Mouse (Mus musculus) forebrain, postnatal 0 days (tissue): ENCODE results near the gene Ppfia1. TPM values are rescaled to one million over a fixed set of nuclear protein-coding genes. Genes with fewer than 3 reads are reported as not detected.

Experiments
- ATAC-seq: fragments of 200-750 bp; cut with Nextera tagmentation; 2 replicates; pipeline ENCODE4 v1.8.0; 2017; ENCODE audit warnings: mild to moderate bottlenecking, moderate library complexity
- DNase-seq: peaks from one replicate; pipeline ENCODE4 v3.0.0-alpha.2; 2015
- H3K27ac ChIP-seq: fragments of 300-500 bp; sonication (generic); 2 replicates; pipeline ENCODE4 v1.5.1; 2014; ENCODE audit warnings: low read depth, mild to moderate bottlenecking, antibody characterized with exemption, low read length, moderate library complexity, mixed read lengths
- H3K27me3 ChIP-seq: fragments of 300-500 bp; sonication (generic); 2 replicates; pipeline ENCODE4 v1.6.1; 2014; ENCODE audit warnings: mild to moderate bottlenecking, low read length, mixed read lengths; ENCODE audit not compliant: insufficient read depth
- H3K36me3 ChIP-seq: fragments of 300-500 bp; sonication (generic); 2 replicates; pipeline ENCODE4 v1.6.1; 2014; ENCODE audit warnings: mild to moderate bottlenecking, moderate library complexity; ENCODE audit not compliant: insufficient read depth
- H3K4me1 ChIP-seq: fragments of 300-500 bp; sonication (generic); 2 replicates; pipeline ENCODE4 v1.6.1; 2014; ENCODE audit warnings: antibody characterized with exemption; ENCODE audit not compliant: insufficient read depth
- H3K4me2 ChIP-seq: fragments of 300-500 bp; sonication (generic); 2 replicates; pipeline ENCODE4 v1.6.1; 2014; ENCODE audit warnings: low read depth, mild to moderate bottlenecking, moderate library complexity
- H3K4me3 ChIP-seq: fragments of 300-500 bp; sonication (generic); 2 replicates; pipeline ENCODE4 v1.5.1; 2014; ENCODE audit warnings: low read depth, low read length, mixed read lengths
- H3K9ac ChIP-seq: fragments of 300-500 bp; sonication (generic); 2 replicates; pipeline ENCODE4 v1.6.1; 2014; ENCODE audit warnings: mild to moderate bottlenecking
- H3K9me3 ChIP-seq: fragments of 300-500 bp; sonication (generic); 2 replicates; pipeline ENCODE4 v1.6.1; 2016; ENCODE audit warnings: low read length
- CTCF ChIP-seq: sonication (generic); IDR thresholded peaks from 2 replicates; pipeline ENCODE4 v1.5.1; 2016; ENCODE audit warnings: antibody characterized with exemption, control low read depth, low read depth
- WGBS: fragments of 180-500 bp; shearing (Covaris S2); extraction: QIAGEN DNeasy Blood & Tissue Kit; methylation state at CpG from one replicate; pipeline ENCODE4 v1.1.7; 2014; 5-methylcytosine and 5-hydroxymethylcytosine counted together
- polyA plus RNA-seq: library from polyadenylated mRNA; unstranded; fragments of >200 nt; fragmentation: Nextera tagmentation; extraction: Ambion mirVana; gene quantifications from 2 replicates; pipeline ENCODE4 v1.2.1, GENCODE M21; 2015
- total RNA-seq: library from RNA; depleted of rRNA; stranded (reverse); fragments of >200 nt; gene quantifications from 2 replicates; pipeline ENCODE4 v1.2.3, GENCODE M21; 2014

Gene Ppfia1
- total and polyA plus RNA-seq, 2 experiments from 2014 or later: 15.2 to 53.8 TPM

GRCm38 (mm10) chr7:144523415-144523814, 30.1 kb downstream of the Ppfia1 start:
- H3K4me3 ChIP-seq: no peak overlapping the region
- H3K27ac ChIP-seq: no peak overlapping the region
- no peak for TF ChIP-seq CTCF
- ATAC-seq: no peak
- no peaks in the 10 kb centered on the region for H3K27me3 ChIP-seq
- H3K36me3 ChIP-seq: peaks cover 23% of the 10 kb centered on the region
- no peak for DNase-seq
- H3K4me2 ChIP-seq: no peak overlapping the region
- 94% methylated on average over 3 of the region's 3 CpGs for WGBS
- no peaks in the 10 kb centered on the region for H3K9me3 ChIP-seq
- H3K4me1 ChIP-seq: 0 out of 2 replicates have a peak, but pooled peaks cover 4% of the 10 kb centered on the region
- H3K9ac ChIP-seq: no peak overlapping the region

- Histone ChIP-seq H3K27ac (no peak overlapping the region), H3K4me2 (no peak overlapping the region), H3K9me3 (no peaks in the 10 kb centered on the region), H3K4me1 (no peaks in the 10 kb centered on the region), H3K4me3 (no peak overlapping the region), H3K36me3 (peaks cover 24% of the 10 kb centered on the region), H3K9ac (no peak overlapping the region), H3K27me3 (no peaks in the 10 kb centered on the region)
- DNase-seq (no peak), ATAC-seq (no peak)
- WGBS: 91% methylated on average over 2 of the region's 2 CpGs
- no peak for TF ChIP-seq CTCF
Measured at GRCm38 (mm10) chr7:144521927-144522326, 31.6 kb downstream of the Ppfia1 start.

- H3K9me3 ChIP-seq: no peaks in the 10 kb centered on the region
- DNase-seq: no peak
- peaks cover 41% of the 10 kb centered on the region for H3K36me3 ChIP-seq
- H3K4me2 ChIP-seq: no peak overlapping the region
- no peak for TF ChIP-seq CTCF
- no peak for ATAC-seq
- H3K27me3 ChIP-seq: no peaks in the 10 kb centered on the region
- no peak overlapping the region for H3K4me3 ChIP-seq
- no peak overlapping the region for H3K27ac ChIP-seq
- H3K9ac ChIP-seq: no peak overlapping the region
- H3K4me1 ChIP-seq: no peaks in the 10 kb centered on the region
- WGBS: 92% methylated on average over 5 of the region's 5 CpGs
Measured at GRCm38 (mm10) chr7:144519852-144520251, 33.7 kb downstream of the Ppfia1 start.

GRCm38 (mm10) chr7:144516711-144517110, 36.8 kb downstream of the Ppfia1 start:
- WGBS: 74% methylated on average over 5 of the region's 5 CpGs
- Histone ChIP-seq H3K27ac (no peak overlapping the region), H3K4me3 (no peak overlapping the region), H3K4me1 (no peaks in the 10 kb centered on the region), H3K27me3 (no peaks in the 10 kb centered on the region), H3K9ac (no peak overlapping the region), H3K4me2 (no peak overlapping the region), H3K36me3 (peaks cover 66% of the 10 kb centered on the region), H3K9me3 (no peaks in the 10 kb centered on the region)
- TF ChIP-seq CTCF: no peak
- DNase-seq (no peak), ATAC-seq (no peak)

- Histone ChIP-seq H3K4me1 (no peaks in the 10 kb centered on the region), H3K9ac (no peak overlapping the region), H3K9me3 (no peaks in the 10 kb centered on the region), H3K36me3 (peaks cover 91% of the 10 kb centered on the region), H3K27me3 (no peaks in the 10 kb centered on the region), H3K27ac (no peak overlapping the region), H3K4me2 (no peak overlapping the region), H3K4me3 (no peak overlapping the region)
- no peak for TF ChIP-seq CTCF
- no peak for ATAC-seq
- WGBS: 97% methylated on average over 4 of the region's 4 CpGs
- no peak for DNase-seq
Measured at GRCm38 (mm10) chr7:144509090-144509489, 44.4 kb downstream of the Ppfia1 start.

GRCm38 (mm10) chr7:144506807-144507206, 46.7 kb downstream of the Ppfia1 start:
- Histone ChIP-seq H3K9ac (no peak overlapping the region), H3K27ac (no peak overlapping the region), H3K9me3 (no peaks in the 10 kb centered on the region), H3K4me1 (no peaks in the 10 kb centered on the region), H3K4me3 (no peak overlapping the region), H3K27me3 (no peaks in the 10 kb centered on the region), H3K36me3 (peaks cover 95% of the 10 kb centered on the region), H3K4me2 (no peak overlapping the region)
- TF ChIP-seq CTCF: no peak
- DNase-seq (no peak), ATAC-seq (no peak)
- 96% methylated on average over 1 of the region's 1 CpGs for WGBS

GRCm38 (mm10) chr7:144503959-144504358, 49.6 kb downstream of the Ppfia1 start:
- H3K9me3 ChIP-seq: no peaks in the 10 kb centered on the region
- 85% methylated on average over 4 of the region's 4 CpGs for WGBS
- peaks cover 93% of the 10 kb centered on the region for H3K36me3 ChIP-seq
- no peaks in the 10 kb centered on the region for H3K27me3 ChIP-seq
- no peak for DNase-seq
- H3K4me3 ChIP-seq: no peak overlapping the region
- ATAC-seq: no peak
- no peak overlapping the region for H3K4me2 ChIP-seq
- no peak overlapping the region for H3K27ac ChIP-seq
- no peak overlapping the region for H3K9ac ChIP-seq
- H3K4me1 ChIP-seq: no peaks in the 10 kb centered on the region
- TF ChIP-seq CTCF: no peak

- H3K36me3 ChIP-seq: peaks cover 88% of the 10 kb centered on the region
- ATAC-seq (no peak), DNase-seq (no peak)
- no peaks in the 10 kb centered on the region for H3K9me3 ChIP-seq
- no peaks in the 10 kb centered on the region for H3K4me1 ChIP-seq
- H3K4me2 ChIP-seq: no peak overlapping the region
- WGBS: 82% methylated on average over 1 of the region's 1 CpGs
- no peaks in the 10 kb centered on the region for H3K27me3 ChIP-seq
- TF ChIP-seq CTCF: no peak
- no peak overlapping the region for H3K9ac ChIP-seq
- H3K27ac ChIP-seq: no peak overlapping the region
- no peak overlapping the region for H3K4me3 ChIP-seq
Measured at GRCm38 (mm10) chr7:144492931-144493330, 60.6 kb downstream of the Ppfia1 start.
